Mouse (Mus musculus) ovary, postnatal 10 days (tissue): ENCODE data around the gene Dip2c.

Experiments
- DNase-seq: peaks from one replicate; pipeline ENCODE4 v3.0.0; 2022; ENCODE audit warnings: low spot score

The Dip2c gene

GRCm38 (mm10) chr13:9669246-9669645 lies 392.9 kb downstream of the Dip2c start:
- no peak for DNase-seq

GRCm38 (mm10) chr13:9674126-9674525 lies 397.8 kb downstream of the Dip2c start:
- no peak for DNase-seq

- no peak for DNase-seq
These were observed 405.2 kb downstream of the Dip2c start for GRCm38 (mm10) chr13:9681492-9681891.

GRCm38 (mm10) chr13:9683280-9683679 lies 407.0 kb downstream of the Dip2c start:
- DNase-seq: no peak

- DNase-seq: no peak
These were observed 408.0 kb downstream of the Dip2c start for GRCm38 (mm10) chr13:9684153-9684923.

GRCm38 (mm10) chr13:9686261-9686660 lies 409.9 kb downstream of the Dip2c start:
- no peak for DNase-seq

GRCm38 (mm10) chr13:9686765-9687164 lies 410.4 kb downstream of the Dip2c start:
- no peak for DNase-seq

- DNase-seq: no peak
These were observed 413.0 kb downstream of the Dip2c start for GRCm38 (mm10) chr13:9689366-9689765.

GRCm38 (mm10) chr13:9692876-9693275 lies 416.5 kb downstream of the Dip2c start:
- DNase-seq: no peak

GRCm38 (mm10) chr13:9694651-9695050 lies 418.3 kb downstream of the Dip2c start:
- no peak for DNase-seq

GRCm38 (mm10) chr13:9695403-9695802 lies 419.1 kb downstream of the Dip2c start:
- DNase-seq: no peak

- DNase-seq: no peak
These were observed 419.5 kb downstream of the Dip2c start for GRCm38 (mm10) chr13:9695809-9696208.

GRCm38 (mm10) chr13:9697340-9697739 lies 421.0 kb downstream of the Dip2c start:
- no peak for DNase-seq

- DNase-seq: no peak
These were observed 426.4 kb downstream of the Dip2c start for GRCm38 (mm10) chr13:9702615-9703235.

GRCm38 (mm10) chr13:9706720-9707119 lies 430.4 kb downstream of the Dip2c start:
- no peak for DNase-seq

- DNase-seq: no peak
These were observed 432.3 kb downstream of the Dip2c start for GRCm38 (mm10) chr13:9708433-9709240.

- DNase-seq: no peak
These were observed 436.1 kb downstream of the Dip2c start for GRCm38 (mm10) chr13:9712409-9712808.

- no peak for DNase-seq
These were observed 436.6 kb downstream of the Dip2c start for GRCm38 (mm10) chr13:9712971-9713370.

GRCm38 (mm10) chr13:9713462-9714134 lies 437.3 kb downstream of the Dip2c start:
- no peak for DNase-seq

- DNase-seq: no peak
These were observed 438.9 kb downstream of the Dip2c start for GRCm38 (mm10) chr13:9715224-9715623.
